Mouse (Mus musculus) kidney, postnatal 4 days (tissue): Measurements from ENCODE around the gene Olfr965.
"Not testable (repeated sequence)": the region's sequence is repeated elsewhere in the genome, so short reads cannot be mapped to it uniquely, and the experiment has no call there.

Experiments used
- DNase-seq, 2 experiments: peaks; one replicate each; pipeline ENCODE4 v3.0.0; 2021; ENCODE audit warnings: mixed read lengths in 2 of 2

Olfr965 gene

DNA sequence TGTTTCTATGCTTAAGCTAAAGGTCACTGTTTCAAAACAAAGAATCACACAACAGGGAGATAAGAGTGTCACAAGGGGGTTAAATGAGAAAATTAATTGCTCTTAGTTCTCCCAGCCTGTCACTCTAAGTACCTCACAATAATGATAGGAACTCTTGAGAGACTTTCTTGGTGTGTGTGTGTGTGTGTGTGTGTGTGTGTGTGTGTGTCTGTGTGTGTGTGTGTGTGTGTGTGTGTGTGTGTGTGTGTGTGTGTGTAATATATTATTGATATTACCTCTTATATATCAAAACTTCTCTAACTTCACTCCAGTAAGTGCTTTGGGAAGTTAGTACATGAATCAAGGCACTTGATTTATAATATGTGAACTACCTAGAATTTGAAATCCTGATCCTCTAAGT is at the start of gene Olfr965:
Olfr965 (plus strand) TSS at position 301 of the 400 bp plus-strand sequence.
- no peak for DNase-seq

DNA sequence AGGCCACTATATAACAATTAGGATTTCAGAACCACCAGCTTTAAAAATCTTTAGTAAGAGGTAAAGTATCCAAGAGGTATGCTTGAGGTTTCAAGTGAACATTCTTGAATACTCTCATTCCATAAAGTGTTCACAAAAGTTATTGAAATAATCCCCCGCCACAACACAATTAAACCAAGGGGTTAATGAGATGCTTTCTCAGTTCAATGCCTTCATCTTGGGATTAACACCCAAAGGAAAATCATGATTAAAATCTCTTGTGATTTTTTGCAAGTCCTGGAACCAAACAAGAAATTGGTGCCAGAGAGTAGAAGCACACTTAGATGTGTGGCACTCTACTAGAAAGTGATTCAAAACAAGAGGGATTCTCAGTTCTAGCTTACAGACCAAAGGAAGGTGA is 44.2 kb upstream of the Olfr965 start, which contains the start of gene Olfr963:
Olfr963 (plus strand) TSS at position 301 of the 400 bp plus-strand sequence.
- no peak for DNase-seq

DNA sequence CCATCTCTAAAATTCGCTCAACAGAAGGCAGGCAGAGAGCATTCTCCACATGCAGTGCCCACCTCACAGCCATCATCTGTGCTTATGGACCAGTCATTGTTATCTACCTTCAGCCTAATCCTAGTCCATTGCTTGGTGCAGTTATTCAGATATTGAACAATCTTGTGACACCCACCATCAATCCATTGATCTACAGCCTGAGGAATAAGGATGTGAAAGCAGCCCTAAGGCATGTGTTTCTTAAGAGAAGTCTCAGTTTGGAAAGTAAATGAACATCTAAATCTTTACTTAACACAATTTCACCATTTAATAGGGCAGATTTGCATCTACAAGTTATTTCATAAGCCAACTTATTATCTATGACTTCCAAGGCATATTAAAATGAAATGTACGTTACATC is 41.4 kb upstream of the Olfr965 start:
- no peak for DNase-seq

DNA sequence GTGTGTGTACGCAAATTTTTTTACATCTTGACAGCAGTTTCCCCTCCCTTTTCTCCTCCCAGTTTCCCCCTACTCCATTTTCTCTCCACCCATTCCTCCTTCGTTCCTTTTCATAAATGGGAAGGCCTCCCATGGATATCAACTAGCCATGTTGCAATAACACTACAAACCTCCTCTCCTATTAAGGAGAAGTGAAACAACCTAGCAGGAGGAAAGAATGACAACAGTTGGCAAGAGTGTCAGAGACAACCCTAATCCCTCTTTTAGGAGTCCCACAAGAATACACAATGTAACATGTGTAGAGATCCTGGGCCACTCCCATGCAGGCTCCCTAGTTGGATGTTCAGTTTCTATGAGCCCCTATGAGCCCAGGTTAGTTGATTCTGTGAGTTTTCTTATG is 36.3 kb upstream of the Olfr965 start:
- no peak for DNase-seq

DNA sequence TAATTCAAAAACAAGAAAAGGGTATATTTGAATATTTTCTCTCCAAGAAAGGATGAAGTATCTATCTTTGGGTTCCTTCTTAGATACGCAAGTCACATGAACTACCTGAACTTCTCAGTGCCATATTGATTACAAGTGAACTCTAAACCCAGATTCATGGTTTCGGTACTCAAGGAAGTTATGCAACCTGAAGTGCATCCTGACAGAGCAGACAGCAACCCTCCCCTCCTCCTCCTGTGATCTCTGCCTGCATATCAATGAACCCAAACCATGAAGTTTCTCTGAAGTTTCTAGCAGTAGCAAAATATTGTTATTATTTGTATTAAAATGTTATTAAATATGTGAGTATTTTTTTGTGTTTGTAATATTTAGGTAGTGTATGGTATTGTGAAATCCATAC is 32.6 kb upstream of the Olfr965 start:
- DNase-seq, result no peak

DNA sequence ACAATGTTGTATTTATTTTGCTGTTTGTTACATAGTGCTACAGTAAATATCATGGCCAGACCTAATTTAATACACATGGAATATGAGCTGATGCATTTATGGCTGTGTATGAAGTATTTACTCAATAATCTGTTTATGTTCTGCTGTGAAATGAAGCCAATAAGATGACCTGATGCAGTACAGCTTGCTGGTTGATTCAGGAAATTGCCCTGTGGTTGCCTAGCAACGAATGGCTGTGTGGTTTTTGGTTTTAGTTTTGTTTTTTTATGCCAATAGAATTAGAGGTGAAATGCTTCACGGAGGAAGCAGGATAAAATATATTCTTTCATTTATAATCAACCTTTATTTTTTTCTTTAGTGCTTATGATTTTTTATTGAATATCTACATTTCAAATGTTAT is 31.9 kb upstream of the Olfr965 start:
- no peak for DNase-seq

DNA sequence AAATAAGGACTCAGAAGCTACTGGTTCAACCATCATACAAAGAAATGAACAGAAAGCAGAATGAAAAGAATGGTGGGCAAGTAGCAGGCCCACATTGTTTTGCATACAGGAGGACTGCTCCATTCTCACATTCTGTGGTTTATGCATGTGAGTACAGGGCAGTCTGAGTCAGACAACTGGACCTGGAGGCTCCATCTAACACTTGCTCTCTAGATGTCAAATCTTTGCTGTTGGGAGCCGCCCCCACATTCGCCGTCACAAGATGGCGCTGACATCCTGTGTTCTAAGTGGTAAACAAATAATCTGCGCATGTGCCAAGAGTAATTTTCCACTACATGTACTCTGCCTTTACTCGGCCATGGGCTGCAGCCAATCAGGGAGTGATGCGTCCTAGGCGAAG is 10.0 kb upstream of the Olfr965 start:
- DNase-seq, result not testable (repeated sequence)

DNA sequence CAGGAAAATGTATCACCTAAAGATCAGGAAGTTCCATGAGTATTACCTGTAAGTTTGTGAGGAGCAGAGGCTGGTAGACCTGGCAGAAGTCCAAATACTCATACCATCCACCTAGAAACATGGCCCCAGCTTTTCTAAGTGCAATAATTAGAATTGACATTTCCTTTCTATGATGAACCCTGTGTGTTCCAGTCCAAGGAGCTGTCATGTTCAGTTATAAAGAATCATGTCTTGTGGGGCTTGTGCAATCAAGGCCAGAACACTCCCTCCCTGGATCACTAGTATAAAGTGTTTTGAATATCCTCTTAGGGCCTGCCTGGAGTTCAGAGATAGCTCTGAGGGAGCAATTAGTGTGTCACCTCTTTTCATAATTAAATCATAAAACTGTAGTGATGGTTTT is 4.1 kb upstream of the Olfr965 start, which contains the start of gene Olfr149:
Olfr149 (minus strand) TSS at position 101 of the 400 bp plus-strand sequence.
- no peak for DNase-seq

DNA sequence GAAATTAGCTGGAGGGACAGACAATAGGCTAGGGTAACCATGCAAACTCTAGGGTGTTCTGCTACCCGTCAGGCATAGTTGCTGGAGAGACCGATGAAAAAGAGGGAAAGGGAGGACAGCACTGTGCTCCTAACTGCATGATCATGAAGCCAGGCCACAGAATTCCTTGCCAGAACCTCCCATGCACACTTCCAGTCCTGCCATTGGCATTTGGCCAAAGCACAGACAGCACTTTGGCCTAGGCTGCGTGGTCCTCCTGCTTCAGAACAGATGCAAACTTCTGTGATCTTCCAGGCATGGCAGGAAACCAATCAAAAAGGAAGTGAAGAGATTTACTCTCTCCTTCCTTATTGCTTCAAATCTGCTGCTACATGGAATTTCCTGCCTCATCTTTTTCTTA is 2.2 kb upstream of the Olfr965 start:
- DNase-seq, result peak; percentile 56 to 68

DNA sequence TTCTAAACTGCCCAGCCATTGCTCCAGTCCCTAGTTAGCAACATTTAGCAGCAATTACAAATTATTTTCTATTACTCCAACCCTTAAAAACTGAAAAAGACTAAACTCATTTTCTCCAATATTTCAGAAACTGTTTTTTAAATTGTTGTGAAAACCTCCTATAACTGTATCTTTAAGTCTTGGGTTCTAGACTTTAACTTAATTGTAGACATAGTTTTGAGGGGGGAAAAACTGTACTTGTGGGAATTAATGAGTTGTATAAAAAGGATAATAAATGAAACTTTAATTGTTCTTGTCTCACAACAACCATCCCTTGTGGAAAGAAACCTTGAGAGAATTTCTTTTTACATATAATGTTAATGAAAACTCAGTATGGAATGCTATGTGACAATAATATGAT is 19.5 kb downstream of the Olfr965 start, which contains the start of gene Olfr150:
Olfr150 (plus strand) TSS at position 301 of the 400 bp plus-strand sequence.
- no peak for DNase-seq

DNA sequence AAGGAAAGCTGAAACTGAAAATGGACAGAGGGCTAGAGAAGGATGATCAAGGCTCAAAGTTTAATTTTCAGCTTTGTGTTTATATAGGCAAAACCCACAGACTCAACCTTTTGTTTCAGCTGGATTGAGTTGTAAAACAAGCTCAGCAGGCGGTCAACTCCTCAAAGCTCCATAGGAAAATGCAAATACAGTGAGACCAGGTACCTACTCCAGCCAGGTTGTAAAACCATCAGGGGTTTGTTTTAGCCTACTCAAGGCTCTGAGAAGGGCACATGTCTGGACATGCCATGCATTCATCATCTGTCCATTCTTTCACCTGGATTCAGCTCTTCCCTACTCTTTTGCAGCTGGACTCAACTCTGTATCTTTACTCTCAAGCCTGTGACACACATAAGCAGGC is 29.6 kb downstream of the Olfr965 start:
- no peak for DNase-seq

DNA sequence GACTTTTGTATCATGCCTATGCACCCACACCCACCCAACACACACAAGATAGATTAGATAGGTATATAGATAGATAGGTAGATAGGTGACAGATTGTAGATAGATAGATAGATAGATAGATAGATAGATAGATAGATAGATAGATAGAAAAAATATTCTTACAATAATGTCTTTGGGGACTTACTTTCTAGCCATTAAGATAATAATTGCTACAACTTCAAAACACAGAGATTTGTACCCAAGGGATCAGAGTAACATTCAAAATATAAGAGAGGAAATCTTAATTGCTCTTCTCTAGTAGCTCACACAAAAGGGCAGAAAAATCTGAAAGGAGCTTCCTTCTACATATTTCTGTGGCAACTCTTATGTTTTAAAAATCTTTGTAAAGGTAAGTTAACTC is 34.8 kb downstream of the Olfr965 start, which contains the start of gene Olfr967:
Olfr967 (plus strand) TSS at position 301 of the 400 bp plus-strand sequence.
- DNase-seq, result no peak

DNA sequence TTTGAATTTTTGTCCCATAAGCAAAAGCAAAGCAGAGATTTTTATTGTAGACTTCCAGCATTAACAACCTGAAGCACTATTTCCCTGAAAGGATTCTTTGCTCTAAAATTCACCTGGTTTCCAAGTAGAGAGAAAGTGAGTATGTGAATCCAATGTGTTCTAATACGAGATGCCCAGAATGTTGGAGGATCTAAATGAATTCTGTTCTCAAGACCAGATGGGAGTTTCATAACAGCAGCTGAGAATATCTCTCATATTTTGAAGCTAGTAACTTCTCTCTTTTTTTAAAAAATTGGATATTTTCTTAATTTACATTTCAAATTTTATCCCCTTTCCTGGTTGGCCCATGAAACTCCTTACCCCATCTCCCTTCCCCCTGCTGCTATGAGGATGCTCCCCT is 35.3 kb downstream of the Olfr965 start:
- DNase-seq, result no peak
